Mouse (Mus musculus) layer of hippocampus, postnatal 14 days (tissue): ENCODE measurements around the gene Ephb1. TPM values are rescaled to one million over a fixed set of nuclear protein-coding genes. Genes with fewer than 3 reads are reported as not detected.

Experiments used
- DNase-seq, 2 experiments: peaks; one replicate each; pipeline ENCODE4 v3.0.0; 2021 to 2022; ENCODE audit warnings: low spot score in 2 of 2, mixed read lengths in 1 of 2
- total RNA-seq, 2 experiments: library from RNA; stranded (reverse); gene quantifications; 2 replicates each; pipeline ENCODE4 v1.2.3; 2021

Ephb1 gene
- total RNA-seq, 2 experiments from 2014 or later: 46.2 to 48.5 TPM

DNA sequence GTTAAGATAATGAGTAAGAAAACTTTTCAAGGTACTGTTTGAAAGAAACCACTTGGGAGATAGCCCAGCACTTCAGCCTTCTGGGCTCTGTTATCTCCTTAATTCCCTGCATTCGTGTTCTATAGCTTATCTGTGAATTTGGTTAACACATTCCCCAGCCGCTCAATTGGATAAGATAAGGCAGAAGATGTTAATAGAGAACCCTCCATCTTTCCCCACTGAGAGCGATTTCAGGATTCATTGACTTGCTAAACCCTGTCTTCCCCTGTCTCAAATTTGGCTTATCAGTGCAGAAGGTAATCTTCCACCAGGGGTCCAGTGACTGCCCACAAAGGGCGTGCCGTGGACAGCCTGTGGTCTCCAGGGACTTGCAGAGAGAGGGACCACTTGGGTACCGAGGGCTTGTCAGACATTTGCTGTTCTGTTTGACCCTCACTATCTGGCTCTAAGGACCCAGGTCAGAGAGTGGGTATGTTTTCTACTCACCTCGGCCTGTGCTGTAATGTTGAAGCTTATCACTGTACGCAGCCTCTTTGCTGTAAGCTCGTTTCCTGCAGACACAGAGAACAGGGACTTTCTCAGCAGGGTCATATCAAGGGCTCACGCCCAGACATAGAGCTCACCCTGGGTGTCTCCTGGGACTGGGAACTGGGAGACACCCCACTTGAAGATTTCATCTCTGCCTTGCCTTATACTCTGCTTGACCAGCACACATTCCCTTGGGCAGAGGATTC, 358.9 kb downstream of the Ephb1 start:
- DNase-seq: no peak

DNA sequence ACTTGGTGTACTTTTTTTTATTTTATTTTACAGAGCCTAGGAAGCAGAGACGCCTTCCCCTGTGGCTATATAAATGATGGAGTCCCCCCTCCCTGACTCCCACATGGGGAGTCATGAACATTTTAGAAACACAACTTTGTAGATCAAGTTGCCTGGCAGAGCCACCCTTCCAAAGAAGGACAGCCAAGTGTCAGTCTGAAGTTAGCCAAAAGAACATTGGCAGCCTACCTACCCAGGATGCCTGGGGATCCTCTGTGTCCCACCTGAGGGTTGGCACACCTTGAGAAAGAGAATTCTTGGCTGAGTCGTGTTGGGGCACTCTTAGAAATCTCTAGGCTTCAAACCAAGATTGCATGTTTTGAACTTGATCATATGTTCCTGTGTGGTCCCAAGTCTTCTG, 360.4 kb downstream of the Ephb1 start:
- DNase-seq: no peak

DNA sequence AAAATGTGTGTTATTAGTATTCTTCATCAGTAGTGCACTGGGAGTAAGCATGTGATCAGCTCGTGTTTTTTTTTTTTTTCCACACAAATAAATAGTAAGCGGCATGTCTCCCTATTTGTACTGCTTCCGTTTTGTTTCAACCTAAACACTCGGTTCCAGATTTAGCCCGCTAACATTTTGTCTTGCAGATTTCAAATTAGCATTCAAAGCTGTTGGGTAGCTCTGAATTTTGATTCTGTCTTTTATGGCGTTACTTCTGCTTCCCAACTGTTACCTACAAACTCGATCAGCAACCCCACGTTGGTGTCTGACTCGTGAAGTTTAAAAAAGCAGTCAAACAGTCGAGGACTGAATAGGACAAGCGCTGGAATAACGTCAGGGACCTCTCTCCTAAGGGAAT, 363.7 kb downstream of the Ephb1 start:
- DNase-seq: peak in 1 of 2 experiments; percentile 54

DNA sequence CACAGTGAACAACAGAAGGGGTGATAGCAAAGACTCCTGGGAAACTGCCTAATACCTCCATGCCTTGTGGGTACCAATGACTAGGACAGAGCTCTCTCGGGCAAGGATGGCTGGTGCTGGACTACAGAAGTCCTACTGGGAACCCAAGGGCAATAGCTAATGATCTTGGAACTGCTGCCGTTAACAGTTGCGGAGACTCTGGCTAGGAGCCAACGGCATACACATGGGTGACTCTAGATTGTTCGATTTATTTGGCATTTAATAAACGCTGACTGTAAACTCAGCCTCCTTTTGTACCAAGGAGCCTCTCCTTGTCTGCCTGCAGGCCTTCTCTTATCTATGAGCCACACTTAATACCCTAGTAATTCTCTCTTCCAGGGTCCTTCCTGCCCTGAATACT, 364.5 kb downstream of the Ephb1 start:
- no peak for DNase-seq

DNA sequence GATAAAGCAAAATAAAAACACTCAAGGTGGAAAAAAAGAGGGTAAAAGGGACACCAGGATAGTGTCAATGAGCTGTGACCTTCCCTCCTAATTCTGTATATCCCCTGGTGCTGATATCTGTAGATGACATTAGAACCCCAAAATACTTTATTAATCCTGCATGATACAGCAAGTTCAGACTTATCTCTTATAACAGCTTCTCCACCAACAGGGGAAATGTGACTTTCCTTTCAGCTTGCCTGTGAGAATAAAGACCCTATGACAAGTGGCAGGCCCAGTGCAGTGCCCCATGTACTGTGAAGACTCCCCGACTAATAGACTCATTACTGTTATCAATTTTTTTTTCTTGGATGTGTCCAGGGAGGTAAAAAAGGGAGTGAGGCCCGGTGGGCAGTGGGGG, 367.6 kb downstream of the Ephb1 start:
- no peak for DNase-seq

DNA sequence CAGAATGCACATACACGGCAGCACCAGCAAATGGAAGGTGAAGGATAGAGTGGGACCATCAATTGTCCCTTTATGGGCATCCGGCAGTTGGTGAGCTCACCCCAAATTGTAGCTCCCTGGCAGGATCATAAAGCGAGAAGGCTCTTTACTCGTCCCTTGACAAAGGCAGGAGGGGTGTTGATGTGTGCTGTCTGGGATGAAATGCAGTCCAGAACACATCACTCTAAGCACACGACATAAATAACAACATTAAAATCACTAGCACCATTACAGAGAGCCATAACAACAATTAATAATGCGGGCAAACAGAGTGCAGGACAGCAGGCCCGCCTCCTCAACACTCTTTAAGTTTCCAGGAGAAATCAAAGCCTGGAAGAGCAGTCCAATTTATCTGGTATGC, 372.1 kb downstream of the Ephb1 start:
- no peak for DNase-seq

DNA sequence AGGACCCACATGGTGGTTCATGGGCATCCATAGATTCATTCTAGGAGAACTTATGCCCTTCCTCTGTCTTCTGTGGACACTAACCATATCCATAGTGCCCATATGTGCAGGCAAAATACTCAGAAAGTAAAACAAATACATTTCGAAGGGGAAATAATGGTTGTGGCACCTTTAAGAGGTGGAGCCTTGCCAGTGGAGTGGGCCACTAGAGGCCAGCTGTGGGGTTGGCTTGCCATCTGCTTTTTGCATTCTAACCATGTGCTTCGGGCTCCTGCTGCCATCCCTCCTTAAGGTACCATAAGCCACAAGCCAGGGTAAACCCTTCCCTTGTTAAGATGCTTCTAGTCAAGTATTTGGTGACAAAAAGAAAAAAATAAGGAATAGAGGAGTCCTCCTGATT, 373.3 kb downstream of the Ephb1 start:
- no peak for DNase-seq

DNA sequence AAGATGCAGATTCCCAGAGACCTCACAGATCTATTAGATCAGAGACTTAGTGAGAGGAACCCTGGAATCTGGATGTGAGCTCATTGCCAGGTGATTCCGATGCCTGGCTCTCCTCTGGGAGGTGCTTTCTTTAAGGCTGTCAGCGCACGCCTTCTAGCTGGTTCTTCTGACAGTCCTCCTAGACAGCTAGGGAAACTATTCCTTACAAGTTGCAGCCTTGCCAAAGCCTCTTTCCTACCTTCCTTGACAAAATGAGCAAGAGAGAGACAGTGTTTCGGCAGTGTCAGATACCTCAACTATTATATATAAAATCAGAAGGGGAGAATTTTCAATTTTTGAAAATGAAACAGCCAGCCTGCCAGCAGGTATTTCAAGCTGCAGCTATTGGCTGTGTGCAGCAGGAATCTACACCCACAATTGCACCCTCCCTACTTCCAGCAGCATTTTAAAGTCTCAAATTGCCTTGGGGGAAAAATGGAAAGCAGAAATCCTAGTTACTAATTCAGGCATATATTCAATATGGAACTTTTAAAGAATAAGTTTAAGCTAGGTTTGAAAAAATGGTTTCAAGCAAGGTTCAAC, 377.5 kb downstream of the Ephb1 start:
- no peak for DNase-seq

DNA sequence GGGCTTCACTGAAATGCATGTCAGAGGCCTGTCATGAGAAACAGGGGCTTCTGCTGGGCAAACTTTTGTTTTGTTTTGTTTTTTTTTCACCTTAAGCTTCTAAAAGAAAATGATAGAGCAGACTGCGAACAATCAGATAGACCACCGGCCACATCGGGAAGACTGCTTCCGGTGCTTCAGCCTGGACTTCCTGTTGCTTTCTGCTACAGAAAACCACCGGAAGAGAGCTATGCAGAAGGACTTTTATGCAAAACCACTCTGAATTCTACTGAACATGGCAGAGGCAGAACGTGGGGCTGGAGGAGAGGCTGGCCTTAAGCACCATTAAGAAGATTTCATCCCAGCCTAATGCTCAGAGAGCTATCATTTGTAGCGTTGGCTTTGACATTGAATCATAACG, 382.2 kb downstream of the Ephb1 start:
- no peak for DNase-seq

DNA sequence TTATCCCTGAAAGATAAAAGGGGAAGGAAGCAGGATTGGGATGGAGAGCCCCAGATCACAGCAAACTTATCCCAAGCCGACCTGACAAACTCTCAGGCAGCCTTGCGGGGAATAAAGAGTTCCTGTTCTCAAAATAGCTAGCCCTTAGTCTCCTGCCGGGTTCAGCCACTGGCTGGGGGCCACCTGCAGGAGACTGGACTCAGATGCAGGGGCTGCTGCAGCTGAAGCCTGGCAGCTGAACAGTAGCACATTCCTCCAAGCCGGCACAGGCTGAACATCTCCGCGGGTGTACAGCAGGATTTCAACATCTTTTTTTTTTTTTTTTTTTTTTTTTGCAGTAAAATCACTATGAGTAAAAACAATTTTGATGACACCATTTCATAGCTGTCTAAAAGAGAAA, 382.7 kb downstream of the Ephb1 start:
- DNase-seq: peak in 1 of 2 experiments; percentile 20

DNA sequence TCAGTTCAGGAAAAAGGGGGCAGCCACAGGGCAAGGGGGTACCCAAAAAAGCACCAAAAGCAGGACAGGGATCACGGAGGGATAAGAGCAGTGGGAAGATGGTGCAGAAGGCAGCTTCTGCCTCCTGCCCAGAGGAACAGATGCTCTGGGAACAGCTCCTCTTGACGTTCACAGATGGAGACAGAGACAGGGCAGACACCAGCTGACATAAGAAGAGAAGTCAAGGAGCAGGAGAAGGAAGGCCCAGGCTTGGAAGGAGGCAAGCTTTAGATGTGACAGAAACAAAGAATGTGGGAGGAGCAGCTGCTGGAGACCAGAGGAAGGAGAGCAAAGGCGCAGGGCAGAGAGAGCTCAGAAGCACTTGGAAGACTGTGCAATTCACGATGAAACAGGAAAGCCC, 398.3 kb downstream of the Ephb1 start:
- no peak for DNase-seq

DNA sequence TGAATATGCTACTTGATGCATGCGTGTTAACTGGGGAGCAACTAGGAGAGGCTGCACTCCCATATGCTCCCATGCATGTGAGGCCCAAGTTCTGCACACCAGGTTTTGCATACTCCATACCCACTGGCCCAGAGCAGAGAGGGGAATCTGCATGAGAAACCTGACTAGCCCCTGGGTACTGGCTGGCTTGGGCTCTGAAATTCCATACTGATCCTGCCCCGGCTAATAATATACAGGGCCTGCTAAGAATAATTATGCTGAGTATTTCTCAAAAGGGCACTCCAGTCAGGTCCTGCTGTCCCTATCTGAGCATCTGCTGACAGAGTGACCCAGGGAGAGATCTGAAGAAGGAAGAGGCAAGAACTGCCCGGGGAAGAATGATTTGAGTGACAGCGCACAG, 400.0 kb downstream of the Ephb1 start:
- no peak for DNase-seq

DNA sequence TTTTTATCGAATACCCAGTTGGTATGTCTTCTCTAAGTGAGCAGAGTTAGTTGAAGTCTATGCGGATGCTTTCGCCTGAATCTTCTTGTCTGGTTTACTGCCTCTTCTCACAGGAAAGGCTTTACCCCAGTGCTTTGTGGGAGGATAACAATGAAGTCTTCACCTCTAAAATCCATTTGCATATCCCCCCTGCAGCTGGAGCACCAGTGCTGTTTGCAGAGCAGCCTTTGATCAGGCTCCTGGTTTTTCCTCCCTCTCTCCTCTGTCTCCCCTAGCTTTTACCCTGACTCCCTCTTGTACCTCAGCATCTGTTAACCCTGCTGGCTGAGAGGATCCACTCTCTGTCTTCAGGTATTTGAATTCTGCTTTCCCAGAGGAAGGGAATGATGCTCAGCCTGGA, 404.4 kb downstream of the Ephb1 start:
- no peak for DNase-seq

DNA sequence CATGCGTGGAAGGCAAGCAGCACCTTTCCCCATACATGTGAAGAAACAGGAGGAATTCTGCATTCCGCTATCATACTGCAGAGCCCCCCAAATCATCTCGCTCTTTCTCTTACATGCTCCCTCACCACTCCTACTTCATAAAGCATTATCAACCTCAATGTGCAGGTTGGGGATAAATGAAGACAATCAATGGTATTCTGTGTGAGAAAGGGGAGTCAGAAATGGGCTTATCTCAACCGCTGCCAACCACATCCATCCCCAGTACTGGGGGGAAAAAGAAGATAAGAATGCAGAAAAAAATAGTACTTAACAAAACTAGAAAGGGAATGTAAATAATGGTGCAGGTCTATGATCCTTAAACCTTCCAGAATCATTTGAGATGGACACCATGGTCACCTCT, 408.7 kb downstream of the Ephb1 start:
- no peak for DNase-seq

DNA sequence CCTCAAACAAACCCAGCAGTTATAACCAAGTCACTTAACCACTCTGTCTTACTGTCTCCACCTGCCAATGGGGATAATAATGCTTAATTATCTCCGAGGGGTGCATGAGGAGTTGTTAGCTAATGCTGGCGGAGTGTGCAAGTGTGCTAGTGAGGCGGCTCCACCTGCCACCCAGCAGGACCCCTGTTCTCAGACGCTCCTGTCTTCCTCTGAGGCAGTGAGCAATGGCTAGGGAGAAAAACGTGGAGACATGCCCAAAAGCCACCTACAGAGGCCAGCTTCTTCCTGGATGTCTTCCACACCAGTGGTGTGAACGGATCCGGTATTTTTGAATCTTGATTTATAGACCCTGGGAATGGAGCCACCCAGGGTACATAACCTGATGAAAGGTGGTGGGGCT, 409.2 kb downstream of the Ephb1 start:
- no peak for DNase-seq

DNA sequence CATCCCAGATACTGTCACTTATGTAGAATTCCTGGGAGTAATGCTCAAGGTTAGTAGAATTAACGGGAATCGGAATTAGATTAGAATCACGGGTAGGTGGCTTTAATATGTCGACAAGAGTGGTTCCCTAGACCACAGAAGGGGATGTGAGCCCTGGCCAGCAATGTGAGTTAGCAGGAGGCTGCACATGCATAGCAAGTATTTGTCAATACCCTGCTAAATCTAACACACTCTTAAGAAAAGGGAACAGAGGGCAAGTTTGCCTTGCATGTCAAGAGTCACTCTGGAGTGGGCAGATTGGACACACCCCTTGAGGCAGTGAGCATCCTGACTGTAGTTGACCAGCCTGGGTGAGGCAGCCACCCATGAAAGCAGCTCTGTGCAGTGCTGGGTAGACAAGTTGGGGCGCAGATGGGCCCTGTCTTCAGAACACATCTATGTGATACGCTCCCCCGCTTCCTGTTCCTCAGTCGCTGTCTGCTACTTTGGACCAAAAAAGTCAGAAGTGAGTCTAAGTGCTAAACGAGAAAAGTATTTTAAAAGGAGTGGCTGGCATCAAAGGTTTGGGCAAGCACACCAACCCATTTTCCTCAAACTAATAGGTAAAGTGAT, 412.3 kb downstream of the Ephb1 start:
- no peak for DNase-seq

DNA sequence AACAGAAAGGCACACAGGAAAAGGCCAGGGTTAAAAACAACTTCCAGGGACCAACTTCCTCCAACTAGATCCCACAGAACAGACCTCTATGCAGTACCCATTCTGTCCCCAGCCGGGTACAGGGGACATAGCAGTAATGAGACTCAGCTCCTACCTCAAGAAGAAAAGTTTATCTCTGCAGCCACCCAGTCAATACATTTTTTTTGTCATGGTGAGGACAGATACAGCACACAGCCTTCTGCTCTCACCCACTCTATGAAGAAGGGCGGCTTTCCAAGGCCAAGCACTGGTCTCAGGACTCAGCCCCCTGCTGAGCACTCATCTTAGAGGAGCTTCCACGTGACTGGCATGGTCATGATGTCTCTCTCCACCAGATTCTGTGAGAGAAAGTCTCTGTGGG, 414.3 kb downstream of the Ephb1 start:
- DNase-seq: no peak

DNA sequence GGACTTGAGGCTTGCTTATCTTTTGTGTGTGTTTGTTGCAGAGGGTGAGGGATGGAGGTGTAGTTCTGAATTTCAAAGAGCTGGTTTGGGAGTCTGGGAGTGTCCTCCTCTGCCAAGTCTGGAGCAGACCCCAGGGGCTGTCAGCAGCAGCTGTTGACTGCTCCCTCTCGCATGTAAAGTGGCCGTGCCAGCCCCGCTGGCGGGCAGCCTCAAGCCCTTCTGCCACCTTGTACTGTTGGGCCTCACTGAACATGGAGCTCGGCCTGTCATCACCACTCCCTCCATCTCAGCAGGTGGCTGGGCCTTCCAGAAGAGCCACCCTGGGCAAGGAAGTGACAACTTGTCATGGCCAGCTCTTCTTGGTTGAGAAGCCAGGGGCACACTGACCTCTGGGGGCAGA, 415.5 kb downstream of the Ephb1 start:
- DNase-seq: peak; percentile 43 to 56

DNA sequence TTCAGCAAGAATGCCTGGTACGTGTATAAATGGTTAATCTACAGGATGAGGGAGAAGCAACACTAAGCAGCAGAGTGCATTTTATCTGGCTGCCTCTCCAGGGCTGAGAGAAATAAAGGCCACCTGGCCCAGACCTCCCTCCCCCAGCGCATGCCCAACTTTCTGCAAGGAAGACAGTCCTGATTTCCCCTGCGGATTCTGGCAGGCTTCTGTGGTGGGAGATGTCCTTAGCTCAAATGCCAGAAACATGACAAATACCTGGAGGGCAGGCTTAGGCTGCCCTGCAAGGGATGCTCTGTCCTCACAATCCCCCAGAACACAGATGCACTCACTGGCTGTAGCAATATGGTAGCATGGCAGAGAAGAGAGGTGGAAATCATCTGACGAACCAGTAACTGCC, 416.4 kb downstream of the Ephb1 start:
- DNase-seq: no peak

DNA sequence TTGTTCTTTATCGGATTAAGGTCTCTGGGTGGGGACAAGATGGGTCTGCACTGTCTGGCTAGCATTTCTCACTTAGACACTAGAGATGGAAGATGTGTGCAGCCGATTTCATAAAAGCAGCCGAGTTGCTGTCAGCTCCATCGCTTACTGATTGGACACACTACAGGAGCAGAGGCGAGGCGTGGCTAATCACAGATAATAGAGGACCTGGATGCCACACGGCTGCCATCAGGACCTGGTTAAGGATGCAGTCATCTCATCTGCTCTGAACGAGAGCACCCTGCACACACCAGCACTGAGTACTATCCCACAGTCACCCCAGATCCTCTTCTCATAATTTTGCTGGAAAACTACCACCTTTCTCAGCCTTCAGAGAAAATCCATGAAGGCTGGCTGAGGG, 419.6 kb downstream of the Ephb1 start:
- DNase-seq: no peak

DNA sequence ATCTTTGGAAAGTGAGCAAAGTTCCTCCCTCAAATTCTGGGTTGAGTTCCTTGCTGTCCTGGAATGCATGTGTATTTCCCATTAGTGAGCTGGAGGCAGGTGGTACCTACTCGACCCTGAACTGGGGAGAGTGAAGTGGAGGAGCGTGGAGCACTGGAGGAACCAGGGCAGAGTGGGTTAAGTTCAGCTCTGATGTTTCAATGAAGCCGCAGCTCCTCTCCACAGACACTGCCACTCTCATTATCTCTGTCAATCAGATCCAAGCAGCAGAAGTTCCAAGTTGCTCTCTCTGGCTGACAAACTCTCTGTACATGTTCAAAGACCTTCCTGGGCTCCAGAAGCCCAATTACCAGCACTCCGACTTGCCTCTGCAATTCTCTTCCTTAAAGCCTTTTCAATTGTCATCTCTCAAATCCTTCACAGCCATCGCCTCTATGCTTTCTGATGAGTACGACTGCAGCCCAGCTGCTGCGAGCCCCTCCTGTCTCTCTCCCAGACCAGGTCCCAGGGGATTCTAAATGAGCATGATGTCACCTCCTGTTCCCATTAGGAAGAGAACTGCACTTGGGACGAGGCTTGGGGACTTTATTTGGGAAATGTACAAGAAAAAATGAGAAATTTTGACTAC, 420.4 kb downstream of the Ephb1 start:
- no peak for DNase-seq

DNA sequence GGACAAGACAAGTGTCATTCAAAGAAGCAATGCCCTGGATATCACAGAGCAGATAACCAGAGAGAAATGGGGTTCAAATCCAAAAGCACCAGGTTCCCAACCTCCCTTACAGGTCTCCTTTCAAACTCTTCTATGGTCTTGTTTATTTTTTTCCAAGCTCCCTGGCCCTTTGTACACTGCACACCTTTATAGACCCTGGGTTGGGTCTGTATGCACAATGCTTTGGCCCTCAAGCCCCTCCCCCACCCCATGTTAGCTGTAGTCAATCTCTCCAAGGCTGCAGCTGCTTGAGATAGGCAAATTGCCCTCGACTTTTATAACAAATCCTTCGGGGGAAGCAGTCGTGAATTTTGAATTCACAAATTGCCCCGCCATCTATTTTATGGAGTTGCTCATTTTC, 429.7 kb downstream of the Ephb1 start:
- no peak for DNase-seq
